Mouse (Mus musculus): ENCODE data around the gene Cop1.
"Not testable (repeated sequence)": the region's sequence is repeated elsewhere in the genome, so short reads cannot be mapped to it uniquely, and the experiment has no call there.

Gene Cop1

DNA sequence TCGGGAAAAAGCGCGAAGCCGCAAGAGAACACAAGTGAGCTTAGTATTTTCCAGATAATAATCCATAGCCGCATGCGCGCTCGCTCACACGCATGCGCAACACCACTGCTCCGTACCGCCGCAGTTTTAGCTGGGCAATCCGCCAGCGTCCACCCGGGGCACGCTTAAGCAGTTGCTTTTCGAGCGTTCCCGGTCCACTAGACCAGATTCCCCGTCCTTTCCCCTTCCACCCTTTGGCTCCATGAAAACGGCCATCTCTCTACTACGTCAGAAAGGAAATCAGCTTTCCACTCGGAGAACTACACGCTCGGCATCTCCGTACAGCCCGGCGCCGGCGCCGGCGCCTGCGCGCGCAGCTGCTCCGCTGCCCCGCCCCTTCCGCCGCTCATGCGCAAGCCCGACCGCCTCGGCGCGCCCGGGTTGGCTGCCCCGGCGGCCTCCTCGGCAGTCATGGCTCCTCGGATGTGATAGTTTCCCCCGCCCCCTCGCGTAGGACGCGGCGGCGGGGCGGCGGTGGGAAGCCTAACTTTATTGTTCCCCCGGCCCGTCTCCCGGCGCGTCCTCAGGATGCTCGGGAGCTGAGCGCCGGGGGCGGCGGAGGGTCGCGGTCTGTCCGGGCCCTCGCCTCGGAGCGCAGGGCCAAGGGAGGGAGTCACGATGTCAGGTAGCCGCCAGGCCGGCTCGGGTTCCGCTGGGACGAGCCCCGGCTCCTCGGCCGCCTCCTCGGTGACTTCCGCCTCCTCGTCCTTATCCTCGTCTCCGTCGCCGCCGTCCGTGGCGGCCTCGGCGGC lies at the start of gene Cop1:
Gene Cop1 (plus strand): TSS at position 540 of the 791 bp plus-strand sequence.
- in situ Hi-C loops (cut with MboI, MseI), result not testable (repeated sequence)

DNA sequence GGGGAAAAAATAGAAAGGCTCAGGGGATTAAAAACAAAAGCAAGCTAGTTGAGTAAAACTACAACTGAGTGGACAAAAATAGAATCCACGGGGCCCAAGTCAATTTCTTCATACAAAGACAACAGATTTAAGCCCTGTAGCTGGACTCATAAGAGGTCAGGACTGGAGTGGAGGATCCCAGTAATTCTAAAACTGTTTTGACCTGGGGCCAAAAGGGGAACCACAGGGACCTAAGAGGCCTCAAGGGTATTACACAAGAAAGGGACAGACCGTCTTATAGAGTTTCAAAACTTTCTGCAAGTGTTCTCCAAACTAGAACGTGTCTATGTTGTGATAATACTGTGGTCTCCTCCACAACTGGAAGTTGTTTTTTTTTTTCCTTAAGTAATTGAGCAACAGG lies 45.4 kb upstream of the Cop1 start:
- in situ Hi-C loops (cut with MboI, MseI), result no loop called here

DNA sequence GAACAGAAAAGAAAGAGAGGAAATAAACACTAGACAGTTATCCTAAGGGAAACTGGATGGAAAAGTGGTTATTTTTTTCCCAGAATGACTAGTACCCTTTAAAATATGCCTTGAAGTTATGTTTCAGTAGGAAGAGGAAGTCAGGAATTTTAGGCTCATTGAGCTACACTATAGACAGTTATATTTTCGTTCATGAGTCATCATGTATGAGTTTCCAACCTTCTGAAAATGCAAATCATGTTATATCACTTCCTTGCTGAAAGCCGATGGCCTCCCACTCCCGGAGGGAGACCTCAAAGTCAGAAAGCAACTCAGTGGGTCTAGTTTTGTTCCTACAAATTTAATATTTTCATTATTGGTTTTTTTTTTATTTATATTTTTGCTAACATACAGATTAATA lies 33.5 kb upstream of the Cop1 start:
- in situ Hi-C loops (cut with MboI, MseI), result no loop called here

DNA sequence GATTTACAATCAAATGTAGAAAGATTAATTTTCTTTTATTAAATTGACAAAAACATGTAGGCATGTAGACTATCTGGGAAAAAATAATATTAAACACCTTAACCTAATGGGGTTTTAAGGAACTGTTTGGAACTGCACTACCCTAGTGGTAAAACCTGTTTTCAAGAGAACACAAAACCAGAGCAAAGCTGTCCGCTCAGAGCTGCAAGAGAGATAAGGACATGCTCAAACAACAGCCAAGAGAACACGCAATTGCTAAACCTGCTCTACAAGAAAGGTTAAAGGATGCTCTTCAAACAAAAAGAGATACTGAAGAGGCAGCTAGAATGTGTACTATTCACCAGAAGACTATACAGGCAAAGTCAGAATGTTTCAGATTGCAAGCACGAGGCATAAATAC lies 32.5 kb upstream of the Cop1 start:
- in situ Hi-C loops (cut with MboI, MseI), result no loop called here

DNA sequence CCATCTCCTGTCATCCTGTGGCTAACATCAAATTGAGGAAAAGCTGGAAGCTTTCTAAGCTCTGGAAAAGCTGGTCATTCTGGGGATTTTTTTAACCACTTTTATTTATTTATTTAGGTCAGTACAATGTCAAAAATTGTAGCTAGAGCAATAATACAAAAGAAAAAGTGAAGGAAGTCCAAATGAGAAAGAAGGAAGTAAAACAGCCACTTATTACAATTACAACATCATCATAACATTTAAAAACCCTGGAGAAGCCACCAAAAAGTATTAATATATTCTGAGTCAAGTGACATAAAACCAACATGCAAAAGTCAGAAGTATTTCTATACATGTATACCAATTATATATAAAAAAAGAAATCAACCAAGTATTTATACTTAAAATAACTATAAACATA lies 30.9 kb upstream of the Cop1 start:
- in situ Hi-C loops (cut with MboI, MseI), result no loop called here

DNA sequence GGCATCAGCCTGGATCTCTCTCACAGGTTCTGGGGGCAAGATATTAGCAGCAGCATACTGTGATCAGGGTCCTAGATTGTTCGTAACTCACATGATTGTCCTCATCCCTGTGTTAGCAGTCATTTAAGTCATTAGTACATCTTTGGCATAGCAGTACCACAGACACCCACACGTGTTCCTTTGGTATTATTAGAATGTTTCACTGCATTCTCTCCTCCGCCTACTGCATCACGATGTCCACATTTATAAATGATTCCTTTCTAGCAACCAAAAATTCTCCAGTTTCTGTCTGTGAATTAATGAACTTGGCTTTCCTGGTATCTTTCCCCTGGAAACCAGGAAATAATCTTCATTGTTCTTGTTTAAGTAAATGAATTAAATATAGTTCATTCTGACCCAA lies 20.4 kb upstream of the Cop1 start:
- in situ Hi-C loops (cut with MboI, MseI), result no loop called here

DNA sequence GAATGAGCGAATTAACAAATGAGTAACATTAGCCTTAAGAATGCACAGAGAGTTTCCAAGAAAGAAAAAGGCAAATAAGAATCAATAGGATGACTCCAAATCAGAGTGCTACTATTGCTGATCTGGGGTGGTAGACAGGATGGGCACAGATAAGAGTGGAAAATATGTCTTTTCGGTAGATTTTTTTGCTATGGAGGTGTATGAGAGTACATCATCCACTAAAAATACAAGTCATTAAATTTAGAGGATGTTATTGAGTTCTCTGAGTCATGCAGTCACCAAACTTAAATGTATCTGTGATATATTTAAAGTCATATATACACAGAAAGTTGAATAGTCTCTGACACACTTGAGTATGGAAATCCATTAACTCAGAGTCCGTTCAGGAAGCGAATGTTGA lies 14.7 kb upstream of the Cop1 start:
- in situ Hi-C loops (cut with MboI, MseI), result no loop called here

DNA sequence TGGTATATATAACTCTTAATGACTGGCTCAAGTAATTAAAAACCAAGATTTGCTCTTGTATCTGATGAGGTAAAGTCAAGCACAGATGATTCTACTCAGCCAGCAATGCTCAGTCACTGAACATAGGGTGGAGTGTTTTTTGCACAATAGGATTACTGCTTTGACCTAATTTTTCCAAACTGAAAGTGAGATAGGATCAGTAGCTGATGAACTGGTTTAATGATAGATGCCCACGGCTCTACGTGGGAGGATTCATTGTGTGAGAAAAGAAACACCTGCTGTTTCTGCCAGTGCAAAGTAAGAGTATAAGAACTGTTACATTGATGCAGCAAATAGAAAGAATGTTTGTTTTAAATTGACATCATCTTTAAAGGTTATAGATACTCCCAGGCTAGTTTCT lies 10.1 kb upstream of the Cop1 start:
- in situ Hi-C loops (cut with MboI, MseI), result no loop called here

DNA sequence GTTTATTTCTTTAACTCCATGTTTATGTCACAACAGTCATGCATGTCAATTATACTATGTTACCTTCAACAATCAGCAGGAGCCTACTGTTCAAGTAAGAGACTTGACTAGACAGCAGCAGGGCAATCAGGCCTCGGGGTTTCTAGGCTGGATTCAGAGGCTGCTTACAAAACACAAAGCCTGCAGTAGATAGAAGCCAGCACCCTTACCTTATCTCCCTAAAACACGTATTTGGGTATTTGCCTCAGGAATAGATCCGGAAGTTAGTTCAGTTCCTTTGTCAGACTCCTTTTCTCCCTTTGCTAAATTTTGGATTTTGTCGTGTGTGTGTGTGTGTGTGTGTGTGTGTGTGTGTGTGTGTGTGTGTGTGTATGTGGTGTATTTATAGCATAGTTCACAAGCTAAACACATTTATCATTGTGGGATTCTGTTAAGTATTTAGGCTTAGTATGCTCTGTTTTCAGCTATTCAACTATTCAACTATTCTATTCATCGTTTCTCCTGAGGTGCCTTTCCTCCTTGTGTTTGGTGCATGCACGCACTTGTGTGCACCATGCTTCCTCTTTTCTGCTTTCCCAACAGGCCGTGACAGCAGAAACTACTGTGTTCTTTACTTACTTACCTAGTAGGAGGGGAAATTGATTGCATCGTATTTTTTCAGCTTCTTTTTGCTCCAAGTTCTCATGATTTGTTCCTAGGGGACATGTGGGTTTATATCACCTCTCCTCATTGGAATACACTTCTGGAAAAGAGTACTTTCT lies 6.9 kb upstream of the Cop1 start:
- in situ Hi-C loops (cut with MboI, MseI), result no loop called here

DNA sequence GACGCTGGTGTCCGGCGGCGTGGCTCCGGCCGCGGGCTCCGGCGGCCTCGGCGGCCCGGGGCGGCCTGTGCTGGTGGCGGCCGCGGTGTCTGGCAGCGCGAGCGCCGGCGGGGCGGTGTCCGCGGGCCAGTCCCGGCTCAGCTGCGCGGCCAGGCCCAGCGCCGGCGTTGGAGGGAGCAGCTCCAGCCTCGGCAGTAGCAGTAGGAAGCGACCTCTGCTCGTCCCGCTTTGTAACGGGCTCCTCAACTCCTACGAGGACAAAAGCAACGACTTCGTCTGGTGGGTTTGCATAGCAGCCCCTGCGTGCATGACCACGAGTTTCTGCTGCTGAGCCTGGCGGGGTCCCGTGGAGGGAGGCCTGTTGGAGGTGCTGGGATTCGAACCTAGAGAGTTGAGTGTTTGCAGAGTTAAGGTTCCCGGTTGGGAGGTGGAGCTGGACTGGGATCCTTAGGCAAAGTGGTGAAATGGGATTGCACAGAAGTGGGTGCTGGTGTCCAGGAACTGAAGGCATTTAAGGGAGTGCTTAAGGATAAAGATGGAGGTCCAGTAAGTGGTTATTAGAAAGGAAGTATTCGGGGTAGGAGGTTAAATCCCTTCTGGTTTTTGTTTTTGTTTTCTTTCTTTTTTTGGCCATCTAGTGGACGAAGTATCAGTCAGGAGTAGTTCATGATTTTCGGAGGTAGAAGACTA lies 597 bp downstream of the Cop1 start:
- in situ Hi-C loops (cut with MboI, MseI), result not testable (repeated sequence)

DNA sequence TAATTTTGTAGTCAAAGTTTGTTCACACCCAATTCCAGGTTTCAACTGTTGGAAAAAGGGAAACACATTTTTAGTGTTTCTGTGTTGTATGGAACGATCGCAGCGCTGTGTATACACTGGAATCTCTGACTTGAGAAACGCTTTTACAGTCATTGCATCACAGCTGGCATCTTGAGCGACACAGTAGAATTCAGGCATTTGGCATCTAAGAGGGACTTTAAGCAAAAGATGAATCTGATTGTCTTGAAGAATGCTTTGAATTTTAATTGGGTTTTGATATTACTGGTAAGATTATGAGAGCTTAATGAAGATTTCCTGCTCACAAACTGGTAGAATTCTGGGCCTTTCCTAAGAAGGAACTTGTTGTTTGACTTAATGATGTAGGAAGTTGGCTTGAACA lies 1.3 kb downstream of the Cop1 start:
- in situ Hi-C loops (cut with MboI, MseI), result no loop called here

DNA sequence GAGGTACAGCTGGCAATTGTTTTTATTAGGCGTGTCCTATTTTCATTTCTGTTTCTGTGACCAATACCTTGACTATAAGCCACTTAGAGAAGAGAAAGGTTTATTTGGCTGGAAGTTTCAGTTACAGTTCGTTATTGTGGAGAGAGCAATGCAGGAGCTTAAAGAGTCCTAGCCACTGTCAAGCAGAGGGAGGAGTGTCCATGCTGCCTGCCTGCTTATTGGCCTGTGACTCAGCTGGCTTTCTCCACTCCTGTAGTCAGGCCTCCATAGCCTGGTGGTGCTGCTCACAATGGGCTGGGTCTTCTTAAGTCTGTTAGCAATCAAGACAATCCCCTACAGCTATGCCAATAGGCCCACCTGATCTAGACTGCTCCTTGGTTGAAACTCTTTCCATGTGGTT lies 2.4 kb downstream of the Cop1 start:
- in situ Hi-C loops (cut with MboI, MseI), result no loop called here

DNA sequence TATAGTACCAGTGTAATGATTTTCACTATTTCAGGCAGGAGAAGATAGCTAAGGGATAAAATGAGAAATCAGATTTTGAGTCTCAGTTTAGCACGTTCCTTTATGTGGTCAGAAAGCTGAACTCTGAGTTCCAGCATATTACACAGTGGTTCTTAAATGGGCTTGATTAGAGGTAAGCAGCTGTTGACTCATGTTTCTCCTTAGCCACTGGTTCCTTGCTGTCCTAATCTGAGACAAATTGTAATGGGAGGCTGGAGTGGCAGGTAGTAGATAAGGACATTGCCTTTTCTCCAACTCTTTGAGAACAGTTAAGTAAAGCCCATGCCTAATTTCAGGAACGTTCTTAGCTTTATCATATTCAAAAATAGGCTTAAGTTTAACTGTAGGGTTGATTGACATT lies 3.6 kb downstream of the Cop1 start:
- in situ Hi-C loops (cut with MboI, MseI), result no loop called here

DNA sequence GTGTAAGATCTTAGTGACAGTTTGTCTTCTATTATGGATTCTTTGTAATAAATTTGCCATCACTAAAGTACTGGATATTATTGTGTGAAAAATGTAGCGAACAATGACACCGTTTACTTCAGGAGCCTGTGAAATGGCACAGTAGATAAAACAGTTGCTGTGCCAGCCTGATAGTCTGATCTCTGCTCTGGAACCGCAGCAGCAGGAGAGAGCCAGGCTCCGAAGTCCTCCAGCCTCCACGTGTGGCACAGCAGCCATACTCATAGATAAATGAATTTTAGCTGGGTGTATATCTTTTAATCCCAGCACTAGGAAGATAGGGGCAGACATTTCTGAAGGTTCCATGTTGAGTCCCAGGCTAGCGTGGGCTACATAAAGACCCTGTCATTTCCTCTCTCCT lies 6.0 kb downstream of the Cop1 start:
- in situ Hi-C loops (cut with MboI, MseI), result no loop called here

DNA sequence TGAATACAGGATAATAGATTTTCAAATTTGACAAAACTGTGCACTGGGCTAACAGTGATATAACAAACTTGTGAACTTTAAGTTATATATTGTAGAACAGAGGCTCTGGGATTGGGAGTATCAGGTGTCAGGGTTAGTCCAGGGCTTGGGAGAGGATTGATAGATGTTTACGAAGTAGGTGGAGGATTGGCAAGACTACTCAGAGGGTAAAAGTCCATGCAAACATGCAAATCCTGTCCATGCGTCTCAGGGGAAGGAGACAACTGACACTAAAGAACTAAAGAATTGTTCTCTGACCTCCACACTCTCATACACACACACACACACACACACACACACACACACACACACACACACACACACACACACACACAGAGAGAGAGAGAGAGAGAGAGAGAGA lies 18.2 kb downstream of the Cop1 start:
- in situ Hi-C loops (cut with MboI, MseI), result no loop called here

DNA sequence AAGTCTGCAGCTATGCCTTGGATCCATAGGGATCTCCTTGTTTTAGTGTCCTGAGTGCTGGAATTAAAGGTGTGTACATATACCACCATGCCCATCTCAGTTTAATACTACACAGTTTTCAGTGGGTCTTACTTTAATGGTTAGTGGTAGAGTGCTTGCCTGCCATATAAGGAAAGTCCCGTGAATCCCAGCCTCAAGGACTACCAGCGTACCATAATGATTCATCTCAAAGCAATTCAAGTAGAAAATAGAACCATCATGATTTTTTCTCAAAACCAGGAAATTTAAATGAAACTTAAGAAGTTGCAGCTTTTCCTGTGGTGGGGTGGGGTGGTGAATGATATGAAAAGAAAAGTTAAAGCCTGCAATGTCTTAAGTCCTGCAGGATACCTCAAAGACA lies 21.0 kb downstream of the Cop1 start:
- in situ Hi-C loops (cut with MboI, MseI), result no loop called here

DNA sequence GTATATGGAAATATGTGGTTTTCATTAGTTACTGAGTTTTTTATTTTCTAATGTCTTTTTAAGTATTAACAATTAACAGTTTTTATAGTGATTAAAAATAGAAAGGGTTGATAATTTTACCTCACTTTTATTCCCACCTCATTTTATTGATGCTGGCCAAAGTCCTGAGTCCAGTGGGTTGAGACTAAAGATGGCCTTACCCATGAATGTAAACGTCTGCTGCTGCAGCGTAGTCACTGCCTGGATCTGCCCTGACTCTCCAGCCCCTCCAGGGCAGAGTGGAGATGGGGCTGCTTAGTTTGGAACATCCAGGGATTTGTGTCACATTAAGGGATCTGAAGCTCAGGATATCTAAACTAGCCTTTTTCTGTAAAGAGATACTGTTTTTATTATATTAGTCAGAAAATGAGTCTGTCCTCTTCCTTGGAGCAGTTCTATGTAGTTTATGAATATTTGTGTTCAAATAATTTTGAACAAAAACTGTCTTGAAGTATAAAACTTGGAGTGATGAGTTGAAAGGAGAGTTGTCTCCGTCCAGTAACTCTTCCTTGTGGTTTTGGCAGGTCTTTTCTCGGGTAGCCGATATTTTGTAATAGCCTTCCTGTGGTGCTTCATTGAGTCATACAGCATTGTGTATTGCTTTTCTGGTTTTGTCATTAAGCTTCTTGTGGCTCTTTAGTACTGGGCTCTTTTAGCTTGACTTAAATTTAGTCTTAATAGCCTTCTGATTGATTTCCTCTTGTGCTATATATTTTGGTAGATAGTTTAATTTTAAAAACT lies 23.0 kb downstream of the Cop1 start:
- in situ Hi-C loops (cut with MboI, MseI), result no loop called here

DNA sequence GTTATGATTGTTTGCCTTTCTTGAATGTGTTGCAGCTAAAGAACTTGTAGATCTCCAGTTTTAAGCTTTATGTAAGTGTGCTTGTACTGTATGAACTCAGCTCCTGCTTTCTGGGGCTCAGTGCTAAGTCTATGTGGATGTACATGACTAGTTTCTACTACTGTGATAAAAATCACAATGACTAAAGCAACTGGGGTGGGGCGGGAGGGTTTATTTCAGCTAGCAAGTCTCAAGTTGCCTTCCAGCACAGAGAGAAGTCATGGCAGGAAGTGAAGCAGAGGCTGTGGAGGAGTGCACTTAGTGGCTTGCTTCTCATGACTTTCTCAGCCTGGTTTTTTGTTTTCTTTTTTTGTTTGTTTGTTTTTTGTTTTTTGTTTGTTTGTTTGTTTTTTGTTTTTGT lies 24.4 kb downstream of the Cop1 start:
- in situ Hi-C loops (cut with MboI, MseI), result no loop called here

DNA sequence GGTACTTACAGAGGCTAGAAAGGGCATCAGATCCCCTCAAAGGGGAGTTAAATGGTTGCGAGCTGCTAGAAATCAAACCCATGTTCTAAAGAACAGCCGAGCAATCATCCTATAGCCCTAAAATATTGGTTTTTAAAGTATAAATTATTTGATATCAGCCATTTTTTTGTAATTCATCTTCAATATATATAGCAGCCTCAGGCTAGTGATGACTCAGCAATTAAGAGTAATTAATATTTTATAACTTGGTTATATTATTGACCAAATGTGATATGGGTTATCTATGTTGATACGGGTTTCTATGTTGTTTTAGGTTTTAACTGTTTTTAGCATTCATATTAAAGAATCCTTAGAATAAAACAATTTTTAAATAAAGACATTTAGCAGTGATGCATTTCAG lies 31.7 kb downstream of the Cop1 start:
- in situ Hi-C loops (cut with MboI, MseI), result no loop called here

DNA sequence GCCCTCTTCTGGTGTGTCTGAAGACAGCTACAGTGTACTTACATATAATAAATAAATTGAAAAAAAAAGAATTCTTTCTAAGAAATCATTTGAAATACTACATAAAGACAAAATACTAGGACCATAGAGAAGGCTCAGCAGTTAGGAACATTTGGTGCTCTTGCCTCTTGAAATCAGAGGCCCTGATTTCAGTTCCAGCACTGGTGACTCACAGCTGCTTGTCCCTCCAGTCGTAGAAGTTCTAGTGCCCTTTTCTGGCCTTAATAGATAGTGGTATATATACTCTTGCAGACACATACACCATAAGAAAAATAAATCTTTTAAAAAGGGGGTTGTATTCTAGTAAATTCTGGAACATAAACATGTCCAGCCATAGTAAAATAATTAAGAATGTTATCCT lies 48.0 kb downstream of the Cop1 start:
- in situ Hi-C loops (cut with MboI, MseI), result no loop called here

DNA sequence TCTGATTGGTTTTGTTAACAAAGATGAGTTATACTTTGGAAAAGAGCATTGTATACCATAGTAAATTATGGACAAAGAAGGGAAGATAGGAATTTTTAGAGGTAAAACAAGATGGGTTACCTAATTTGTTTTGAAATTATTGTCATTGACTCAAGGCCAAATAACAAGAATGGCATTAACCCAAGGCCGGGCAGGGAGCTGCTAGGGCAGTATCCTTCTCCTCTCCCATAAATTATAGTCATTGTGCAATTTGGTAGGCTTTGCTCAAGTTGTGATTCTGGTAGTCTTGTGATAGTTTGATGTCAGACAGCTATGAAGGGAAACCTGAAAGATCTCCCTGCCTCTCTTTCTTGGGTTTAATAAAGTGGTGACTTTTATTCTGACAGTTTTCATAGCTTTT lies 49.7 kb downstream of the Cop1 start:
- in situ Hi-C loops (cut with MboI, MseI), result no loop called here

DNA sequence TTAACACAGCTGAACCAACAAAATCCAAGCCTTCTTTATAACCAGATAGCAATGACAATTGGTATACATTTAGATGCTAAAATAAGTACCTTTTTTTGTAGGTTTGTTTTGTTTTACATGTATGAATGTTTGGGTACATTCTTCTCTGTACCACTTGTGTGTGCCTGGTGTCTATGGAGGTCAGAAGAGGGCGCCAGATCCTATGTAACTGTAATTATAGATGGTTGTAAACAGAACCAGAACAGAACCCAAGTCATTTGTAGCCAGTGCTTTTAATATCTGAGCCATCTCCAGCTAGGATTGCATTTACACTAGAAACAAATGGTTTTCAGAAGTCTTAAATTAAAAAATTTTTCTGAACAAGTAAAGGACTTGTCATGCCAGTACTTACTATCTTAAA lies 54.7 kb downstream of the Cop1 start:
- in situ Hi-C loops (cut with MboI, MseI), result no loop called here
